Mouse (Mus musculus) frontal cortex, adult 2 months (tissue): ENCODE data around the gene Cds1. TPM values are rescaled to one million over a fixed set of nuclear protein-coding genes. Genes with fewer than 3 reads are reported as not detected.

Experiments
- DNase-seq, 2 experiments: peaks; one replicate each; pipeline ENCODE4 v3.0.0; 2022; ENCODE audit warnings: low spot score in 1 of 2; ENCODE audit errors: extremely low spot score in 1 of 2
- polyA plus RNA-seq: library from polyadenylated mRNA; depleted of rRNA; stranded (reverse); fragments of >200 nt; gene quantifications from 2 replicates; pipeline ENCODE4 v1.2.3, GENCODE M21; 2012; rRNA removed

Gene Cds1
- polyA plus RNA-seq, result 66.7 and 71.1 TPM in 2 replicates

GRCm38 (mm10) chr5:101764554-101765347, at the start of gene Cds1:
TSS of gene Cds1 (plus strand) at chr5:101765130.
- peak; percentile 50 to 85 for DNase-seq

GRCm38 (mm10) chr5:101724216-101724615, 40.7 kb upstream of the Cds1 start:
- DNase-seq, result no peak

DNA sequence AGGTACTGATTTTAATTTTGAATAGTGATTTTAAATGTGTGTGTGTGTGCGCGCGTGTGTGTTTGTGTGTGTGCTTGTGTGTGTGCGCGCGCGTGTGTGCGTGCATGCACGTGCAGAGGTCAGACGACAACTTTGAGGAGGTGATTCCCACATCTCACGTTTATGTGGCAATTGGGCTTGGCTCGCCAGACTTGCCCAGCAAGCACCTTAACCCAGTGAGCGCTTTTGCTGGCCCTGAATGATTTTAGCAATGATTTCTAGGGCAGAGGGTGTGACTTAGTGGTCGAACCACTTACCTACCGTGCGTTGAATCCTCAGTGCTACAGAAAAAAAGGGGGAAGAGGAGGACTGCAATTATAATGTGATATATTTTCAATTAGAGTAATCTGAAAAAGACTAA, 40.2 kb upstream of the Cds1 start:
- no peak for DNase-seq

DNA sequence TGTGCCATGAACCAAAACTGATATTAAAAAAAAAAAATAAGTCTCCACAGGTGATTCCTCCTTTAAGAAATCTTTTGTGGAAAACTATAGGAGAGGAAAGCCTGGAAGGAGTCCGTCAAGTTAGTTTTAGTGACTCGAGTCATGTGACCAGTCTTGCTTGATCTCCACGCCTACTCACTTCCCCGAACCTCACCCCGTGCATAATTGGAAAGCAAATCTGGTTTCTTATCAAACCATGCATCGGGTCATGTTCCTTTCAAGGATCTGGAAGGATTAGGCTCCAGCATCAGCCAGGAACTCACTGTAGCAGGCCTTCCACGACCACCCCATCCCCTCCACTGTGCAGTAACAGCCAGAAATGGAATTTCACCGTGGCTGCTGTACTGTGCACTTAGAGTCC, 39.2 kb upstream of the Cds1 start:
- no peak for DNase-seq

GRCm38 (mm10) chr5:101726371-101726770, 38.6 kb upstream of the Cds1 start:
- no peak for DNase-seq

DNA sequence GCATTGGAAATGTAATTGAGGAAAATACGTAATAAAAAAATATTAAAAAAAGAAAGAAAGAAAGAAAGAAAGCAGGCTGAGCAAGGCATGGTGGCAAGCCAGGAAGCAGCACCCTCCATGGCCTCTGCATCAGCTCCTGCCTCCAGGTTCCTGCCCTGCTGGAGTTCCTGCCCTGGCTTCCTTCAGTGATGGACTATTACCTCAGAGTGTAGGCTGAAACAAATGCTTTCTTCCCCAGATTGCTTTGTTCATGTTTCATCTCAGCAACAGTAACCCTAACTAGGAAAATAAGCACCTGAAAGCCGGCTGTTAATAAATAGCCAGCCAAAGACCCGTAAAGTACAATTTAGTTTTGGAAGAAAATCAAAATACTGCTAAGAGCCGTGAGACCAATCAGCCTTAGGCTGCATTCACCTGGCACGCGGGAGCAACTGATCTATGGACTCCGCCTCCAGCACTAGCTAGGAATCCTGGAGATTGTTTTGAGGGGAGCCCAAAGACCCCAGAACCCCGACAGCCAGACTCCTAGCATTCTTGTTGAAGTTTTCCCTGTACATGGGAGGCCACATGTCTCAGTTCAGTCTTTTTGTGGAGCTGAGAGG, 36.5 kb upstream of the Cds1 start:
- DNase-seq, result no peak

GRCm38 (mm10) chr5:101737341-101737740, 27.6 kb upstream of the Cds1 start:
- peak in 1 of 2 experiments; percentile 46 for DNase-seq

GRCm38 (mm10) chr5:101740471-101741223, 24.3 kb upstream of the Cds1 start:
- DNase-seq, result no peak

- DNase-seq, result no peak
Observed at GRCm38 (mm10) chr5:101741224-101741591, 23.7 kb upstream of the Cds1 start.

GRCm38 (mm10) chr5:101742014-101742413, 22.9 kb upstream of the Cds1 start:
- DNase-seq, result no peak

- DNase-seq, result no peak
Observed at GRCm38 (mm10) chr5:101742425-101742824, 22.5 kb upstream of the Cds1 start.

DNA sequence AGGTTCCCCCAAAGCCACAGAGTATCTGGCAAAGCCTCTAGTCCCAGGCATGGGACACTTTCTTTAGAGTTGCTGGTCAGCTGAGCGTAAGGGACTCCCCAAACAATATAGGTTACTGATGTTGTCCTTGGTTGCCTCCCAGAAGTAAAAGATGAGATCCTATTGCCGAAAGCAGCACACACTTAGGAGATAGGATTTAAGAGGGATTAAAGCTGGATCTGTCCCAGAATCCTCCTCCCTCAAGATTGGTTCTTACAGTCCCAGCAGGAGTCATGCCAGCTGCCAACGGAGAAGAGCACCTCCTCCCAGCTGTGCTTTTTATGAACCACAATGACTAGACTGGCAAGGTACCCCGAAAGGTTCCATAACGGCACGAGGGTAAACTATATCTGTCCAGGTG, 20.0 kb upstream of the Cds1 start:
- DNase-seq, result no peak

DNA sequence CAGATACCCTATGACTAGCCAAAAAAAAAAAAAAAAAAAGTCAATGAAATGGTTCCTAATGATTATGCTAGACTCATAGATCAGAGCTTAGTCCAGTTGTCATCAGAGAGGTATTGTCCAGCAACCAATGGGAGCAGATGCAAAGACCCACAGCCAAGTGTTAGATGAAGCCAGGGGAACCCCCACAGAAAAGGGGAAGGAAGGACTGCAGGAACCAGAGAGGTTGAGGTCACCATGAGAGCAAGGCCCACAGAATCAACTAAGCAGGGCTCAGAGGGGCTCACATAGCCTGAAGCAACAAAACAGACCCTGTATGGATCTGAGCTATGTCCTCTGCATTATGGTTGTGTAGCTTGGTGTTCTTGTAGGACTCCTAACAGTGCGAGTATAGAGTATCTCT, 11.2 kb upstream of the Cds1 start:
- no peak for DNase-seq

GRCm38 (mm10) chr5:101757669-101758068, 7.3 kb upstream of the Cds1 start:
- no peak for DNase-seq

DNA sequence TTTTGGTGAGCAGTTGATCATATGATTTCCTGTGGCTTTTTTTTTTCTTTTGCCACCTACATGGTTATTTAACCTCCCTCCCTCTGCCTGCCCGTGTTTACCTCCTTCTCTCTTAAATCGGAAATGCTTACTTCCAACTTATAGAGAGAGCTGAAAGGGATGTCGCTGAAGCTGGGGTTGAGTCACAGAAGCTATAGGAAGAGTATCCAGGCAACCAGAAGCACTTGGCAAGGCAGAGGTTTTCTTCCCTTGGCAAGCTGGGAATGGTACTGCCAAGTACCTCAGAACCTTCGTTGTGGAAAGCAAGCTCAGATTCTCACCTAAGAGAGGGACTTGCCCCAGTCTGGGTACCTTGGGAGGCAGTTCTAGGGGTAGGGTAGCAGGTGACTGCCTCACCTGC, 3.2 kb upstream of the Cds1 start:
- DNase-seq, result peak in 1 of 2 experiments; percentile 72

DNA sequence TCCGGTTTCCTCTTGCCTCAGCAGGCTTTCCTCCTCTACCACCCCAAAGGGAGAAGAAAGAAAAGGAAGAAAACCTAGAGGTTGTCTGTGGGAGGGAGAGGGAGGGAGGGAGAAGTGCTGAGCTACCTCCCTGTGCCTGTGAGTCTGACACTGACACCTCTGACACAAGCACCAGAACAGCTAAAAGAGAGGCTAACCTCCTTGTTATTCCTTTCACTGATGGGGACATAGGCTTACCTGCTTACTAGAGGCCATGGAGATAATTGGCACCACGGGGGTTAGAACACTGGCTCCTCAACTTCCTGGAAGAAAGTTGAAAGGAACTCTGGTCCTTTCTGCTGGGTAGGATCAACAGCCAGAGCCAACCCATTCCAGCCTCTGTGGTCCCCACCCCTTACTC, 1.4 kb upstream of the Cds1 start:
- DNase-seq, result no peak

GRCm38 (mm10) chr5:101765390-101765901, 516 bp downstream of the Cds1 start:
- DNase-seq, result peak in 1 of 2 experiments; percentile 32

- DNase-seq, result no peak
Observed at GRCm38 (mm10) chr5:101766248-101766647, 1.3 kb downstream of the Cds1 start.

DNA sequence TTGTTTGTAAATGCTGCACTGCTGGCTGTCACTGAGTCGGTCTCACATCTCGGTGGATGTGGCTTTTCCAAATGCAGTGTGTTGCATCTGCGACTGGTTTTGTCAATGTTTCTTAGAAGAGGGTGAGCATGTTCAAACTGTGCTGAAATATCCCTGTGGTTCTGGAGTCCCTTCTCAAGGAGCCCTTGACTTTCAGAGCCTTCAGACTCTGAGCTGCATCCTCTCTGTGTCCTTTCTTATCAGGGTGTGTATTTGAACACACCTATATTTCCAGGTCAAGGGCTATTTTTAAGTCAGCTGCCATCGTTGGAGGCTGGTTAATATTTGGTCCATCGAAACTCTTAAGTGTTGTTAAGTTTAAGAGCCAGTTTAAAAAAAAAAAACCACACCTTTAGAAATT, 2.2 kb downstream of the Cds1 start:
- DNase-seq, result no peak

GRCm38 (mm10) chr5:101767486-101767885, 2.6 kb downstream of the Cds1 start:
- DNase-seq, result no peak

DNA sequence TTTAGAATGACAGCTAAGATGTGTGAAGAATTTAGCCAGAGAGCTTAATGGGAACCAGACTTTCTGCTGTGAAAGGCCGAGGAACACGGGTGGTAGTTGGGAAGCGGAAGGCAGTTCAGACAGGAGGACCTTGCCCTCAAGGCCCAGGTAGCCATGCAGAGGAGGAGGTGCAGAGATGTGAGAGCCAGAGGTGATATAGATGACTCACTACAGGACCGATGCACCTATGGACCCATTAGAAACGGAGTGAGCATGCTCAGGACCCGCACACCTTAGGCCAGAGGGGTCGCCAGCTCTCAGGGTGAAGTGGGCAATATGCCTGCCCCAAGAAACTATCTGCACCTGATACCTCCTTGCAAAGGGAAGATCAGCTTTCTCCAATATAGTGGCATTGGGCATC, 3.6 kb downstream of the Cds1 start:
- no peak for DNase-seq
